Mouse (Mus musculus): ENCODE results near the gene Cdc42bpb. TPM values are rescaled to one million over a fixed set of nuclear protein-coding genes. Genes with fewer than 3 reads are reported as not detected.

The Cdc42bpb gene
- total and polyA plus RNA-seq, 2 experiments: 19.5 to 122 TPM

DNA sequence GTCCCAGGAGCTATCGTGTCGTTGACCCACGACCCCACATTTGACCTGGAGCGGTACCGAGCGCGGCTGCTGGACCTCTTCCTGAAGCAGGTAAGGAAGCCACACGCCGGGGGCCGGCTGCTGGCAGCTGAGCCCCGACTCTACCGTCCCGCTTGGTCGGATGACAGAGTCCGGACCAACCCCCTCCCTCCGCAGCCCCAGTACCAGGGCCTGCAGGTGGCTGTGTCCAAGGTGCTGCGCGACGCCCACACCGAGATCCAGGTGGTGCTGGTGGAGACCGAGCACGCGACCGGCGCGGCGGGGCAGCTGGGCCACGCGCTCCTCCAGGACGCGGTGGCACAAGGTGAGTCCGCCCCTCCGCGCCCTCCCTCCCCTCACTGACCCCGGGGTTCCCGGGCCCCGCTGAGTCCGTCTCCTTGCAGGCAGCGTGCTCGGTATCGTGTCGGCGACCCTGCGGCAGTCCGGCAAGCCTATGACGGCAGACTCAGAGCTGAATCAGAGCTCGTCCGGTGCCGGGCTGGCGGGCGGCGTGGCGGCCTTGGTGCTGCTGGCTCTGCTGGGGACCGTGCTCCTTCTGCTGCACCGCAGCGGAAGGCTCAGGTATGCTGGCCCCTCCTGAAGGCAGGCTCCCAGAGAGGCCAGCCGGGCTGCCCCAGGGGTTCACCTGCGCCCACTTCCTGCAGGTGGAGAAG, 102.2 kb downstream of the Cdc42bpb start:
- no peak for TF ChIP-seq CTCF (IDR thresholded peaks at IDR 0.05; ENCODE audit: low read depth, low read length)
- no peak for TF ChIP-seq POLR2A (IDR thresholded peaks at IDR 0.05; ENCODE audit: extremely low read depth, insufficient read depth, low read length)
- peaks cover 27% of the 10 kb centered on the region for H3K27me3 ChIP-seq (ENCODE audit: control insufficient read depth, insufficient read depth, low read length)
- no peak overlapping the region for H3K27ac ChIP-seq (replicated peaks; ENCODE audit: insufficient read depth, low read depth, low read length)
- peaks cover 19% of the 10 kb centered on the region for H3K4me1 ChIP-seq (ENCODE audit: control insufficient read depth, insufficient read depth, low read length)
- DNase-seq (ENCODE audit: extremely low read depth, low read depth, low spot score): no peak
- 3% methylated on average over 58 of the region's 58 CpGs for WGBS
- H3K79me2 ChIP-seq (ENCODE audit: control insufficient read depth, insufficient read depth, low read length): no peaks in the 10 kb centered on the region
- peak overlapping the region; percentile 18; the same call in 1 of the 2 replicates for H3K4me3 ChIP-seq (ENCODE audit: insufficient read depth, low read depth, low read length)
- 0 out of 2 replicates have a peak overlapping the region, but pooled peaks have one; percentile 15 for H3K9ac ChIP-seq (ENCODE audit: low read depth, low read length)
- H3K36me3 ChIP-seq (ENCODE audit: control insufficient read depth, insufficient read depth, low read length): no peaks in the 10 kb centered on the region

DNA sequence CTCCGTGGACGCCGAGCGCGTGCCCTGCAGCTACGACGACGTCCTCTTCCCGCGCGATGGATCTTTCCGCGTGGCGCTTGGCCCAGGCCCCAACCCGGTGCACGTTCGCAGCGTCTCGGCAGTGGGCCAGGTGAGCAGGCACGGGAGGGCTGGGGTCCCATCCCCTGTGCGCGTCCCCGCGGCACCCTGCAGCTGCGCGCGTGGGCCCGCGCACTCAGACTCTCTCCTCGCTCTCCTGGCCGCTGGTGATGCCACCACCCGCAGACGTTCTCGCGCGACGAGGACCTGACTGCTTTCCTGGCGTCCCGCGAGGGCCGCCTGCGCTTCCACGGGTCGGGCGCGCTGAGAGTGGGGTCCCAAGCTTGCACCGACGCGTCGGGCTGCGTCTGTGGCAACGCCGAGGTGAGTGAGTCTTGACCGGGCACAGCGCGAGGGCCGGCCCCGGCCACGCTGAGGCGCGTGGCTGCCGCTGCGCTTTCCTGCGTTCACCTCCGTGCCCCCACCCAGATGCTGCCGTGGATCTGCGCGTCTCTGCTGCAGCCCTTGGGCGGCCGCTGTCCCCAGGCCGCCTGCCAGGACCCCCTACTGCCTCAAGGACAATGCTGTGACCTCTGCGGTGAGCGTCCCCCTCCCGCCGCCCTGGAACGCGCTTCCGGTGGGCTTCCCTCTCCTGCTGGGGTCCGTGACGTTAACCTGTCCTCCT, 102.9 kb downstream of the Cdc42bpb start:
- no peak overlapping the region for H3K9ac ChIP-seq (ENCODE audit: low read depth, low read length)
- TF ChIP-seq CTCF (IDR thresholded peaks at IDR 0.05; ENCODE audit: low read depth, low read length) (no peak), POLR2A (IDR thresholded peaks at IDR 0.05; ENCODE audit: extremely low read depth, insufficient read depth, low read length) (no peak)
- peak overlapping the region; percentile 1; the same call in 1 of the 2 replicates for H3K4me3 ChIP-seq (ENCODE audit: insufficient read depth, low read depth, low read length)
- H3K79me2 ChIP-seq (ENCODE audit: control insufficient read depth, insufficient read depth, low read length): no peaks in the 10 kb centered on the region
- H3K27ac ChIP-seq (replicated peaks; ENCODE audit: insufficient read depth, low read depth, low read length): no peak overlapping the region
- peaks cover 19% of the 10 kb centered on the region for H3K4me1 ChIP-seq (ENCODE audit: control insufficient read depth, insufficient read depth, low read length)
- H3K36me3 ChIP-seq (ENCODE audit: control insufficient read depth, insufficient read depth, low read length): no peaks in the 10 kb centered on the region
- peaks cover 27% of the 10 kb centered on the region for H3K27me3 ChIP-seq (ENCODE audit: control insufficient read depth, insufficient read depth, low read length)
- WGBS: 4% methylated on average over 80 of the region's 80 CpGs
- no peak for DNase-seq (ENCODE audit: extremely low read depth, low read depth, low spot score)

DNA sequence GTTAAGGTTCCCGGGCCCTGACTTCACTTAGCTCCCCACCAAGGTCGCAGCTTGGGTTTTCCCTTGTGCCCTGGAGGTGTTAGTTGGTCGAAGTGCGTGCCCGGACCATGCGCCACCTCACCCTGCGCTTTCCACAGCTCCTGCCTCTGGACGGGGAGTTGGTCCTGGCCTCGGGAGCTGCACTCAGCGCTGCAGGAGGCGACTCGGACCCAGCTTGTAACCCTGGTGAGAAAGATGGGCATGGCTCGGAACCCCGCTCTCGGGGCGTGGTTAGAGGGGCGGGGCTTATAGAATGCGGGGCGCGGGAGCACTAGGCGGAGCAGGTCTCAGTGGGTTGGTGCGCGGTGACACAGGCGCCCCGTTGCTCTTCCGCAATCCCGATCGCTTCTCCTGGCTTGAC, 103.5 kb downstream of the Cdc42bpb start:
- no peak overlapping the region for H3K27ac ChIP-seq (replicated peaks; ENCODE audit: insufficient read depth, low read depth, low read length)
- no peak overlapping the region for H3K4me3 ChIP-seq (ENCODE audit: insufficient read depth, low read depth, low read length)
- 10% methylated on average over 28 of the region's 28 CpGs for WGBS
- TF ChIP-seq POLR2A (IDR thresholded peaks at IDR 0.05; ENCODE audit: extremely low read depth, insufficient read depth, low read length) (no peak), CTCF (IDR thresholded peaks at IDR 0.05; ENCODE audit: low read depth, low read length) (no peak)
- no peaks in the 10 kb centered on the region for H3K79me2 ChIP-seq (ENCODE audit: control insufficient read depth, insufficient read depth, low read length)
- DNase-seq (ENCODE audit: extremely low read depth, low read depth, low spot score): no peak
- H3K4me1 ChIP-seq (ENCODE audit: control insufficient read depth, insufficient read depth, low read length): peaks cover 19% of the 10 kb centered on the region
- peaks cover 27% of the 10 kb centered on the region for H3K27me3 ChIP-seq (ENCODE audit: control insufficient read depth, insufficient read depth, low read length)
- H3K36me3 ChIP-seq (ENCODE audit: control insufficient read depth, insufficient read depth, low read length): no peaks in the 10 kb centered on the region
- H3K9ac ChIP-seq (ENCODE audit: low read depth, low read length): no peak overlapping the region

DNA sequence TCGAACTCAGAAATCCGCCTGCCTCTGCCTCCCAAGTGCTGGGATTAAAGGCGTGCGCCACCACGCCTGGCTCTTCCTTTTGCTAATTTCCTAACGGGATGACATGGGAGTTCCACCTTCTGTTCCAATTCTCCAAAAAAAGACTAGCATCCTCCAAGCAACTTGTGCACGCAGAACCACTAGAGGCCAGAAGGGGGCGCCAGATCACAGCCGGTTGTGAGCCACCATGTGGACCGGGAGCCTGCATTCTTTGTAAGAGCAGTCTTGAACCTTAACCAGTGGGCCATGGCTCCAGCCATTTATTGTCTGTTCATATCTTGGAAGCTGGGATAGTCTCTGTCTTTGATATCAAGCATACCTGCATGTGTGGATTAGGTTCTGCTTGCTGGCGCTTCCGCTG, 105.1 kb downstream of the Cdc42bpb start:
- peak; percentile 94 for TF ChIP-seq CTCF (IDR thresholded peaks at IDR 0.05; ENCODE audit: low read depth, low read length)
- TF ChIP-seq POLR2A (IDR thresholded peaks at IDR 0.05; ENCODE audit: extremely low read depth, insufficient read depth, low read length): no peak
- Histone ChIP-seq H3K36me3 (ENCODE audit: control insufficient read depth, insufficient read depth, low read length) (no peaks in the 10 kb centered on the region), H3K27me3 (ENCODE audit: control insufficient read depth, insufficient read depth, low read length) (peaks cover 27% of the 10 kb centered on the region), H3K79me2 (ENCODE audit: control insufficient read depth, insufficient read depth, low read length) (no peaks in the 10 kb centered on the region), H3K4me3 (ENCODE audit: insufficient read depth, low read depth, low read length) (no peak overlapping the region), H3K9ac (ENCODE audit: low read depth, low read length) (no peak overlapping the region), H3K4me1 (ENCODE audit: control insufficient read depth, insufficient read depth, low read length) (peaks cover 19% of the 10 kb centered on the region), H3K27ac (replicated peaks; ENCODE audit: insufficient read depth, low read depth, low read length) (no peak overlapping the region)
- peak; percentile 45 for DNase-seq (ENCODE audit: extremely low read depth, low read depth, low spot score)
- WGBS: 25% methylated on average over 12 of the region's 12 CpGs

DNA sequence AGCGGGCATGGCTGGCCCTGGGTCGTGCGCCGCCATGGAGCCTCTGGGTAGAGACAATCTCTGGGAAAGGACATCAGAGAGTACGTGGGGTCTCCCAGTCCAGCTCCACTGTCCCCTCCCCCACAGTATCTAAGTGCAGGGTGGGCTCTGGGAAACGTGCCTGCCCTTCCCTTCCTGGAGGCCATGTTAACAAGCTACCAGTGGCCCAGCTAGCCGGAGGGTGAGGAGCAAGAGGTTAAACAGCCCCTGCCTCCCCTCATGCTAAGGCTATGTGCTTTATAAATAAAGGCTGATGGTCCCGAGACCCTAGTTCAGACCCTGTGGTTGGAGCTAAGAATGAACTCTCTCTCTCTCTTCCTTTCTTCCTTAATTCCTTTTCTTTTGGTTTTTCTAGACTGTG, 105.6 kb downstream of the Cdc42bpb start:
- TF ChIP-seq CTCF (IDR thresholded peaks at IDR 0.05; ENCODE audit: low read depth, low read length): no peak
- no peak for TF ChIP-seq POLR2A (IDR thresholded peaks at IDR 0.05; ENCODE audit: extremely low read depth, insufficient read depth, low read length)
- H3K36me3 ChIP-seq (ENCODE audit: control insufficient read depth, insufficient read depth, low read length): no peaks in the 10 kb centered on the region
- peaks cover 19% of the 10 kb centered on the region for H3K4me1 ChIP-seq (ENCODE audit: control insufficient read depth, insufficient read depth, low read length)
- WGBS: 17% methylated on average over 8 of the region's 8 CpGs
- no peak overlapping the region for H3K27ac ChIP-seq (replicated peaks; ENCODE audit: insufficient read depth, low read depth, low read length)
- no peak overlapping the region for H3K4me3 ChIP-seq (ENCODE audit: insufficient read depth, low read depth, low read length)
- no peak for DNase-seq (ENCODE audit: extremely low read depth, low read depth, low spot score)
- peaks cover 27% of the 10 kb centered on the region for H3K27me3 ChIP-seq (ENCODE audit: control insufficient read depth, insufficient read depth, low read length)
- H3K9ac ChIP-seq (ENCODE audit: low read depth, low read length): no peak overlapping the region
- H3K79me2 ChIP-seq (ENCODE audit: control insufficient read depth, insufficient read depth, low read length): no peaks in the 10 kb centered on the region

DNA sequence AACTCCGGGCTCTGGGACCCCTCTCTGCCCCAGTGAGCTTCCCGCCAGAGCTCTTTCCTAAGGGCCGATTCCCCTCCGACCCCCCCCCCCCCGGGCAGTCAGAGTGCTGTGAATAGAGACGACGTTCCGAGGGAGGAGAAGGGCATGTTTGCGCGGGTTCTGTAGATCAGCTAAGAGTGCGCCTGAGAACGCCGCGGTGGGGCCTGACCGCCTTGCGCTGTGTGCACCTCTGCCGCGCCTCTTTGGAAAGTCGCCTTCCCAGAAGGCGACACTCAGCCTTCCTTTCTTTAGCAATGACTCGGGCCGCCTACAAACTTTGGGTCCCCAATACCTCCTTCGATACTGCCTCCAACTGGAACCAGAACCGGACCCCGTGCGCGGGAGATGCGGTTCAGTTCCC, 106.1 kb downstream of the Cdc42bpb start:
- no peak overlapping the region for H3K27ac ChIP-seq (replicated peaks; ENCODE audit: insufficient read depth, low read depth, low read length)
- peaks cover 27% of the 10 kb centered on the region for H3K27me3 ChIP-seq (ENCODE audit: control insufficient read depth, insufficient read depth, low read length)
- no peak overlapping the region for H3K9ac ChIP-seq (ENCODE audit: low read depth, low read length)
- no peak for TF ChIP-seq POLR2A (IDR thresholded peaks at IDR 0.05; ENCODE audit: extremely low read depth, insufficient read depth, low read length)
- no peak for TF ChIP-seq CTCF (IDR thresholded peaks at IDR 0.05; ENCODE audit: low read depth, low read length)
- no peaks in the 10 kb centered on the region for H3K36me3 ChIP-seq (ENCODE audit: control insufficient read depth, insufficient read depth, low read length)
- no peak overlapping the region for H3K4me3 ChIP-seq (ENCODE audit: insufficient read depth, low read depth, low read length)
- H3K79me2 ChIP-seq (ENCODE audit: control insufficient read depth, insufficient read depth, low read length): no peaks in the 10 kb centered on the region
- no peak for DNase-seq (ENCODE audit: extremely low read depth, low read depth, low spot score)
- H3K4me1 ChIP-seq (ENCODE audit: control insufficient read depth, insufficient read depth, low read length): peaks cover 19% of the 10 kb centered on the region
- WGBS: 10% methylated on average over 28 of the region's 28 CpGs

Measured in liver, adult 2 months (tissue).